Mouse (Mus musculus) retina, postnatal 7 days (tissue): Measurements from ENCODE around the gene Pard3.

Experiments used
- DNase-seq: peaks from one replicate; pipeline ENCODE4 v3.0.0-alpha.2; 2012; ENCODE audit warnings: low read depth, low spot score

The Pard3 gene

GRCm38 (mm10) chr8:127600641-127601040, 536.9 kb downstream of the Pard3 start:
- DNase-seq: no peak

GRCm38 (mm10) chr8:127603062-127603461, 539.4 kb downstream of the Pard3 start:
- DNase-seq: no peak

DNA sequence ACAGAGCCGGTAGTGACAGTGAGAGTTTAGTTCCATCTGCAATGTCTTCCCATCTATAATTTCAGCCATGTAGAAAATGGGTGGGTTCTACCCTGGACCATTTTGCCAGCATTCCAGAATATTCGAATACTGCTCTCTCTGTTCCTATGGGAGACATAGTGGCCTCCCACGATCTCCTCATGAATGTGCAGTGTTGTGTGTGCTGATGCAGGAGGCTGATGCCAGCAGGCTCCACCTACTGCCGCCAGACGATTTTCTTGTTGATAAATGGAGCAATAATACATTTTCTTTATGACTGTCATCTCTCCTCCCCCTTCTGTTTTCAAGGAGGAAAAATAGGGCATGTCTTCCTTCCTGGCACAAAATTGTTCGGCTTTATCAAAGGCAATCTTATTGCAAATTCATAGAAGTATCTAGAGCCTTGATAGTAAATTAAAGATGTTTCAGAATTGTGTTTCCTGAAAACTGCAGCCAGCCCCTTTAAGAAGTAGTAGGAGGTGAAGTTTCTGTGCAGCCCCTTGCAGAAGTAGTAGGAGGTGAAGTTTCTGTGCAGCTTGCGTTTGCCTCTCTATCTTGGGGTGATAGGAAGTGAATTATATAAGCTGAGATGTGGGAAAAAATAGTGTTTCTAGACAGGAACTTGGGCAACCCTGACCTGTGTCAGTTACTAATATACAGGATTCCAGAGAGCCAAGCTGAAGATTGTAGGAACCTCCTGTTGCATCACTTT, 545.0 kb downstream of the Pard3 start:
- no peak for DNase-seq

DNA sequence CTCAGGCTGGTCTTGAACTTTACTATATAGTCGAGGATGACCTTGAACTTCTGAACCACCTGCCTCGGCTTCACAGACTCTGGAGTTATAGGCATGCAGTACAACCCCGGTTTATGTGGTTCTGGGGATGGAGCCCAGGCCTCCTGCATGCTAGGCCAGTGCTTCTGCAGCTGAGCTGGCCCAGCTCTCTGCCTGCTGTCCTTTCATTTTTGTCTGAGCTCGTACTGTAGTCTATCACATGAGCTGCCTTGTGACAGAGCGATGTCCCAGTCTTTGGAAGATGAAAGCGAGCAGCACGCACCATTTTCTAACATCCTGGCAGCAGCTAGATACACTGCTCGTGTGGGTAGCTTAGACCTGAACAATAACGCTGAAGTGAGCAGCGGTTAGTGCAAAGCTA, 545.6 kb downstream of the Pard3 start:
- no peak for DNase-seq

GRCm38 (mm10) chr8:127614206-127614605, 550.5 kb downstream of the Pard3 start:
- DNase-seq: no peak

GRCm38 (mm10) chr8:127616681-127617080, 553.0 kb downstream of the Pard3 start:
- no peak for DNase-seq

DNA sequence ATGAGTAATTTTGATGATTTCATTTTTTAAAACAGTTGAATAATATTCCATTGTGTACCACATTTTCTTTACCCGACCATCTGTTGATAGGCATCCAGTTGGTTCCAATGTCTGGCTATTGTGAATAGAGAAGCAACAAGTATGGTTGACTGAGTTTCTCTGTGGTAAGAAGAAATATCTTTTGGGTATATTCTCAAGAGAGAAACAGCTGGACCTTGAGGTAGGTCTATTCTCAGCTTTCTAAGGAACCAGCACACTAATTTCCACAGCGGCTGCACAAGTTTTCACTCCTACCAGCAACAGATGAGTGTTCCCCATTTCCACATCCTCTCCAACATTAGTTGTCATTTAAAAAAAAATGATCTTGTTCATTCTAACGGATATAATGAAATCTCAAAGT, 558.4 kb downstream of the Pard3 start:
- no peak for DNase-seq

DNA sequence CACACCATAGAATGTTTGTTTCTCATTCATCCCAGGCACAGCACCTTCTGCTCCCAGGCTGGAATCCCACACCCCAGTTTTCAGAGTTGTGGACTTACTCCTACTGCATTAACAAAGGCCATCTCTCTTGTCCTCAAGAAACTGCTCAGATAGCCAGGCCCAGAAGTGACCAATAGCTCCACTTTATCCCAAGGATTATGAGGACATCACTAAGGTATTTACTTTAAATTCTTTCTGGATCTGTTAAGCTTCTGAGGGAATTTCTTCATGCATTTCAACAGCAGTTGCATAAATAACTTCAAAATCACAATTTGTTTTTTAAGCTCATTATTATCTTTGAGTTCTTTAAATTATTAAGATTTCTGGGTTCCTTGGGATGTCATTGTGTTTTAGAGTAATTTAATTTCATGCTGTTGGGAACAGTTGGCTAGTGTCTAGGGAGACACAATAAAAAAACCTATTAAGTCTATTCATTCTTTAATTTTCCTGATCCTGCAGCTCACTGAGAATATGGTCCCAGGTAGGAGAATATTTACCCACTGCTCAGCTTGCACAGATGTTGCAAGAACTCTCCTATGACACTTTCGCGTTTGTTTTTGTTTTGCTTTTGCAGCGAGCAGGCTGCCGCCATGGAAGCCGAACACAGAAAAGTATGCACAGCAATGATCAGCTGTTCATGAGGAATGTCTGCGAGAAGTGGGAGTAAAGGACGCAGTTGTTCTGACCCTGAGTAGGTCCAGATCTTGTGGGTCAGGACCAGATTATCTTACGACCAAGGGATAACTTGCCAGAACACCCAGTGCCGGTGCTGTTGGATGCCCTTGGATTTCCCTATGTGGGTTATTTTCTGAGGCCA, 574.8 kb downstream of the Pard3 start:
- no peak for DNase-seq

DNA sequence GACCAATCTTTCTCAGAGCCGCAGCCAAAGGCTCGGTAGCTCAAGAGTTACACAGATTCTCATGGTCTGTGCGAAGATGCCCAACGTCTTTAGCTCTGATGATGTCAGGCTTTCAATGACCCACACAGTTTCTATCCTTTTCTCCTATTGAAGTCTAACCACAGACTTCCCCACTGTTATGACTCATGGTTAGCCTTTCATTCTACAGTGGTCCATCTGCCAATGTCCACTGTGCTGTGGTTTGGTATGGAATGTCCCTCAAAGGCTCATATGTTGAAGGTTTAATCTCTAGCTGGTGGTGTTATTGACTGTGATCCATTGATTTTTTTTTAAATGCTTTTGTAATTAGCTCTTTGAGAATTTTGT, 575.4 kb downstream of the Pard3 start:
- no peak for DNase-seq

DNA sequence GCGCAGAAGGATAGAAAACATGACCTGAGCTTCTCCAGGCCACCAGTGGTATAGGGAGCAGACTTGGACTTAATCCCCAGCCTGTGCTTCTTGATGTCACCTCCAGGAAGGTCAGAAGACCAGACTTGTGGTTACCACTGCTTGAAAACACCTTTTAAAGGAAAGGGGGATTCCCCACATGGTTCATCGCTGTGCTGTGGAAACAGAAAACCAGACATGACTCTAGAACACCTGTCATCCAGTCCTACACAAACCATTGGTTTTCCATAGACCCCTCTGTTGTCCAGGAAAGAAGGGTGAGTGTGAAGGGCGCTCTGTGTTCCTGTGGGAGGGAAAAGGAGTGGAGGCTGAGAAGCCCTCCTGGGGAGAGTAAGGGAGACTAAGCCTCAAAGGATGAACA, 591.9 kb downstream of the Pard3 start:
- DNase-seq: no peak
